Mouse (Mus musculus) heart, postnatal 0 days (tissue): ENCODE results near the gene Polr3h. TPM values are rescaled to one million over a fixed set of nuclear protein-coding genes. Genes with fewer than 3 reads are reported as not detected.
"Not testable (repeated sequence)": the region's sequence is repeated elsewhere in the genome, so short reads cannot be mapped to it uniquely, and the experiment has no call there.

Experiments used
- ATAC-seq: fragments of 200-750 bp; cut with Nextera tagmentation; 2 replicates; pipeline ENCODE4 v1.8.0; 2017; ENCODE audit warnings: low read depth, moderate number of reproducible peaks, moderate library complexity; ENCODE audit not compliant: insufficient read depth
- DNase-seq: peaks from one replicate; pipeline ENCODE4 v3.0.0-alpha.2; 2016; ENCODE audit warnings: low spot score
- H3K27ac ChIP-seq: fragments of 300-500 bp; sonication (generic); 2 replicates; pipeline ENCODE4 v1.5.1; 2014; ENCODE audit warnings: low read depth, mild to moderate bottlenecking
- H3K27me3 ChIP-seq: fragments of 300-500 bp; sonication (generic); 2 replicates; pipeline ENCODE4 v1.6.1; 2014; ENCODE audit warnings: low read length, mixed read lengths; ENCODE audit not compliant: control insufficient read depth, insufficient read depth
- H3K36me3 ChIP-seq: fragments of 300-500 bp; sonication (generic); replicated peaks from 2 replicates; pipeline ENCODE4 v1.6.1; 2014; ENCODE audit warnings: low read length, mixed read lengths; ENCODE audit not compliant: control insufficient read depth, insufficient read depth
- H3K4me1 ChIP-seq: fragments of 300-500 bp; sonication (generic); 2 replicates; pipeline ENCODE4 v1.6.1; 2014; ENCODE audit warnings: antibody characterized with exemption; ENCODE audit not compliant: control insufficient read depth, insufficient read depth
- H3K4me2 ChIP-seq: fragments of 300-500 bp; sonication (generic); 2 replicates; pipeline ENCODE4 v1.6.1; 2014; ENCODE audit warnings: low read depth, mild to moderate bottlenecking, low read length, moderate library complexity
- H3K4me3 ChIP-seq: fragments of 300-500 bp; sonication (generic); 2 replicates; pipeline ENCODE4 v1.5.1; 2014; ENCODE audit warnings: low read depth, low read length
- H3K9ac ChIP-seq: fragments of 300-500 bp; sonication (generic); replicated peaks from 2 replicates; pipeline ENCODE4 v1.6.1; 2014; ENCODE audit warnings: low read depth, low read length, mixed read lengths
- H3K9me3 ChIP-seq: fragments of 300-500 bp; sonication (generic); replicated peaks from 2 replicates; pipeline ENCODE4 v1.6.1; 2016; ENCODE audit warnings: low read length; ENCODE audit not compliant: control insufficient read depth
- CTCF ChIP-seq: IDR thresholded peaks from 2 replicates; pipeline ENCODE4 v1.5.1; 2016; ENCODE audit warnings: antibody characterized with exemption, control low read depth, low read depth
- EP300 ChIP-seq: IDR thresholded peaks from 2 replicates; pipeline ENCODE4 v1.6.1; 2016; ENCODE audit warnings: antibody characterized with exemption, low read depth
- WGBS: fragments of 180-500 bp; shearing (Covaris S2); extraction: QIAGEN DNeasy Blood & Tissue Kit; methylation state at CpG from one replicate; pipeline ENCODE4 v1.1.7; 2014; 5-methylcytosine and 5-hydroxymethylcytosine counted together
- polyA plus RNA-seq: library from polyadenylated mRNA; unstranded; fragments of >200 nt; fragmentation: Nextera tagmentation; extraction: Ambion mirVana; gene quantifications from 2 replicates; pipeline ENCODE4 v1.2.1, GENCODE M21; 2015
- total RNA-seq: library from RNA; depleted of rRNA; stranded (reverse); fragments of >200 nt; gene quantifications from 2 replicates; pipeline ENCODE4 v1.2.3, GENCODE M21; 2014; ENCODE audit warnings: low replicate concordance

Gene Polr3h
- total and polyA plus RNA-seq, 2 experiments from 2014 or later = 14.8 to 321 TPM

DNA sequence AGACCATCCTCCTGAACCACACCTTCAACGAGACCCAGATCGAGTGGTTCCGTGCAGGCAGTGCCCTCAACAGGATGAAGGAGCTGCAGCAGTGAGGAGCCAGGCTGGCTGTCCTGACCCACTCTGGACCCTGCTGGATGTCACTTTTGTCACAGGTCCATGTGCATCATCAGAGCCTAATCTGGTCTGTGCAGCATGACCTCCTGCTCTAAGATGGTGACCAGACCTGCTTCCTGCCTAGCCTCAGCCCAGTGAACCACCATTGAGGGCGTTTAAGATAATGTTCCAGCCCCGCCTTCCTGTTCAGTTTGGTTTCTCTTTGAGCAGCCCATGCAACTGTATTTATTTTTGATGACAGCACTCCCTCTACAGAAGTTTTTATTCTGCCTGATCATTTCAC is 11.4 kb downstream of the Polr3h start:
- no peak overlapping the region for H3K4me2 ChIP-seq
- no peak overlapping the region for H3K9ac ChIP-seq
- no peak overlapping the region for H3K4me3 ChIP-seq
- no peak overlapping the region for H3K27ac ChIP-seq
- H3K36me3 ChIP-seq = peaks cover 70% of the 10 kb centered on the region
- WGBS = 73% methylated on average over 5 of the region's 5 CpGs
- no peaks in the 10 kb centered on the region for H3K4me1 ChIP-seq
- DNase-seq = no peak
- no peak for ATAC-seq
- no peak for TF ChIP-seq CTCF
- H3K27me3 ChIP-seq = no peaks in the 10 kb centered on the region
- no peaks in the 10 kb centered on the region for H3K9me3 ChIP-seq

DNA sequence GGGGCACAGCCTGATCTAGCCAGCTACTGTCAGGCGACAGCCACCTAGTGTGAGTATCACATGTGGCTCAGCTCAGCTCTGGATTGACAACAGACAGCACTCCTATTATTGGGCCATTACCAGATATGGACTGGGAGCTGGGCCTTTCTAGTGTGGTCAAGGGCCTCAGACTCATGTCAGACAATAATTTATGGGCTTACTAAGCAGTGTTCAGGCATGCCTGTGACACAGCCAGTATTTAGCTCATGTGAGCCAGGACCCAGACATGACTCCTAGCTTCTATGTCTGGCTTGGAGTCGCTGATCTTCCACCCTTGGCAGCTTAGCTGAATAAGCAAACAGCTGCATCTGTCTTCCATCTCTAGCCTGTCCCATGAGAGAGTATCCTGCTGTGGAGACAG is 13.5 kb downstream of the Polr3h start:
- H3K36me3 ChIP-seq = peaks cover 89% of the 10 kb centered on the region
- TF ChIP-seq EP300 (no peak), CTCF (no peak)
- WGBS = 57% methylated on average over 2 of the region's 2 CpGs

DNA sequence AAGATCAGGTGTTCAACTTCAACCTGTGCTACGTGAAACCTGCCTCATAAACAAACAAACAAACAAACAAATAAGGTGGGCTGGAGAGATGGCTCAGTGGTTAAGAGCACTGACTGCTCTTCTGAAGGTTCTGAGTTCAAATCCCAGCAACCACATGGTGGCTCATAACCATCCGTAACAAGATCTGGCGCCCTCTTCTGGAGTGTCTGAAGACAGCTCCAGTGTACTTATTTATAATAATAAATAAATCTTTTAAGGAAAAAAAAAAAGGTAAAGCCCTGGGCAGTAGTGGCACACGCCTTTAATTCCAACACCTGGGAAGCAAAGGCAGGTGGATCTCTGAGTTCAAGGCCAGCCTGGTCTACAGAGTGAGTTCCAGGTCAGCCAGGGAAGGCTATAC is 17.3 kb downstream of the Polr3h start:
- peaks cover 96% of the 10 kb centered on the region for H3K36me3 ChIP-seq
- not testable (repeated sequence) for H3K27ac ChIP-seq, H3K4me3 ChIP-seq, DNase-seq, H3K4me1 ChIP-seq, H3K9ac ChIP-seq, H3K4me2 ChIP-seq, H3K9me3 ChIP-seq, ATAC-seq, H3K27me3 ChIP-seq
- WGBS = 87% methylated on average over 4 of the region's 4 CpGs
- peak; percentile 13; the same call in 1 of the 2 replicates for TF ChIP-seq CTCF

More for the DNA sequence above, 13.5 kb downstream of the Polr3h start:
- Histone ChIP-seq H3K9ac (no peak overlapping the region), H3K4me3 (no peak overlapping the region), H3K27me3 (no peaks in the 10 kb centered on the region), H3K27ac (0 out of 2 replicates have a peak overlapping the region, but pooled peaks have one; percentile 11), H3K4me2 (no peak overlapping the region), H3K4me1 (no peaks in the 10 kb centered on the region), H3K9me3 (no peaks in the 10 kb centered on the region)
- DNase-seq (no peak), ATAC-seq (no peak)

DNA sequence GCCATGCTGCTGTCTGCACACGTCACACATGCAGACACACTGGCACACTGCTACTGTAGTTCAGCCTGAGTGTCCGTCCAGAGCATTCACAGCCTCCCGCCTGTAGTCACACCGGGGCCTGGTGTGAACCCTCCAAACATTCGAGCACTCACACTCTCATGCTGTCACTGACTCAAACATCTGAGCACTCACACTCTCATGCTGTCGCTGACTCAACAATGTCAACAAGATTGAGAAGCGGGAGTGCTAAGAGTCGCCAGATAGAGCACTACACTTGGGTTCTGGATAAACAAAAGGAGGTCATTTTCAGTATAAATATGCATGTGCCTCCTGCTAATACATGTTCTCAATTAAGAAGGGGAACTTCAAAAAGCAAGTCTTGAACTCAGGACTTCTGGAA is 18.1 kb downstream of the Polr3h start:
- peaks cover 96% of the 10 kb centered on the region for H3K36me3 ChIP-seq
- no peak for DNase-seq
- H3K9me3 ChIP-seq = no peaks in the 10 kb centered on the region
- TF ChIP-seq CTCF = no peak
- TF ChIP-seq EP300 = no peak
- no peak overlapping the region for H3K27ac ChIP-seq
- no peaks in the 10 kb centered on the region for H3K27me3 ChIP-seq
- no peak for ATAC-seq
- no peak overlapping the region for H3K4me2 ChIP-seq
- H3K4me3 ChIP-seq = no peak overlapping the region
- H3K9ac ChIP-seq = no peak overlapping the region
- 76% methylated on average over 8 of the region's 8 CpGs for WGBS
- H3K4me1 ChIP-seq = no peaks in the 10 kb centered on the region

DNA sequence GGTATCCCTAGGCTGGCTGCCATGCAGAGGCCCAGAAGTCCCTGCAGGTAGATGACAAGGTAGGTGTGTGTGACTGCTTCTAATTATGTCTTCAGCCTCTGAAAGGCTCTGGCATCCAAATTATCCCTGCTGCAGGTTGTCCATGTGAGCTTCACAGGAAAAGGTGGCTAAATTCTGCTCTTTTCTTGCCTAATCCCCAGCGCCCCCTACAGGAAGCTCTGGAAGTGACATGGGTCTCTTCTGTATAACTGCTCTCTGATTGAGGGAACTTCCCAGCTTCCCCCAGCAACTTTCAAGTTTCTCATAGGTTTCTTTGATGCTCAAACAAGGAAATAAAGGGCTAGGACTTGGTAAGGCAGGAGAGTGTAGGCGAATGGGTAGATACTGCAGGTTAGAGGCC is 21.1 kb downstream of the Polr3h start:
- Histone ChIP-seq H3K4me1 (no peaks in the 10 kb centered on the region), H3K9ac (no peak overlapping the region), H3K27me3 (no peaks in the 10 kb centered on the region), H3K4me3 (no peak overlapping the region), H3K36me3 (peaks cover 96% of the 10 kb centered on the region), H3K27ac (no peak overlapping the region), H3K4me2 (no peak overlapping the region), H3K9me3 (no peaks in the 10 kb centered on the region)
- TF ChIP-seq EP300 (no peak), CTCF (peak; percentile 71)
- peak; percentile 27; the same call in 1 of the 2 replicates for ATAC-seq
- WGBS = 35% methylated on average over 2 of the region's 2 CpGs
- peak; percentile 46 for DNase-seq

DNA sequence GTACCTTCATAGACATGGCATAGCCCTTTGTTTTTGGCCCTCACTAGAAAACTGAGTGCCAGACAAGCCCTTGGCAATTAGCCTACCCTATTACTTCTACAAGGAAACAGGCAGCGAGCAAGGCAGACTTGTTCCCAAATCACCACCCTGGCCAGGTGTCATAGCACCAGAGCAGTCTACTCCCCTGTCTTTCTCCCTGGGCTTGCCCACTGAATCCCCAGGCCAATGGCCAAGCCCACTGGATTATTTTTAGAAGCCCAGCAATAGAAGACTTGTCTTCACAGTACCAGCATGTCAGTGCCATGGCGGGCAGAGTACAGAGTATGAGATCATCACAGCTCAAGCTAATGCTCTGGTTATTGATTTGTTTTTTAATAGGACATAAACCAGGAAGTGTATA is 27.3 kb downstream of the Polr3h start:
- H3K27me3 ChIP-seq = no peaks in the 10 kb centered on the region
- peak overlapping the region; percentile 49 for H3K27ac ChIP-seq
- ATAC-seq (peak; percentile 83), DNase-seq (peak; percentile 53)
- H3K9ac ChIP-seq = no peak overlapping the region
- TF ChIP-seq CTCF = no peak
- peaks cover 76% of the 10 kb centered on the region for H3K36me3 ChIP-seq
- WGBS = 30% methylated on average over 2 of the region's 2 CpGs
- no peaks in the 10 kb centered on the region for H3K9me3 ChIP-seq
- no peak overlapping the region for H3K4me3 ChIP-seq
- no peak overlapping the region for H3K4me2 ChIP-seq
- H3K4me1 ChIP-seq = peaks cover 9% of the 10 kb centered on the region; the same call in 1 of the 2 replicates
